Mouse (Mus musculus) CH12.LX (cell line): ENCODE data around the gene Nkg7. TPM values are rescaled to one million over a fixed set of nuclear protein-coding genes. Genes with fewer than 3 reads are reported as not detected.
A peak's percentile ranks its signal among the peaks of the same experiment; 100 is the strongest.
"Not testable (repeated sequence)": the region's sequence is repeated elsewhere in the genome, so short reads cannot be mapped to it uniquely, and the experiment has no call there.

Experiments
- DNase-seq: peaks from one replicate; pipeline ENCODE4 v3.0.0-alpha.2; 2013; ENCODE audit errors: extremely low read depth
- H3K27ac ChIP-seq: 2 replicates; pipeline ENCODE4 v1.5.1; 2012; ENCODE audit warnings: low read depth, mild to moderate bottlenecking, control low read depth, moderate library complexity; ENCODE audit not compliant: insufficient read depth
- H3K27me3 ChIP-seq: replicated peaks from 2 replicates; pipeline ENCODE3; 2012; ENCODE audit warnings: inconsistent platforms
- H3K36me3 ChIP-seq, 2 experiments: replicated peaks in 1 of 2; 2 replicates each; pipeline versions ENCODE3 to v1.6.1; 2012; ENCODE audit warnings: inconsistent platforms in 1 of 2, low read length in 1 of 2, mild to moderate bottlenecking in 1 of 2, mixed read lengths in 1 of 2, moderate library complexity in 1 of 2; ENCODE audit not compliant: control insufficient read depth in 1 of 2, insufficient read depth in 1 of 2
- H3K4me1 ChIP-seq, 2 experiments: 2 replicates each; pipeline ENCODE4 v1.6.1; 2012; ENCODE audit warnings: inconsistent platforms in 1 of 2, moderate library complexity in 1 of 2; ENCODE audit not compliant: insufficient read depth in 2 of 2, control insufficient read depth in 1 of 2
- H3K4me2 ChIP-seq: 2 replicates; pipeline ENCODE4 v1.6.1; 2012; ENCODE audit warnings: low read depth, mild to moderate bottlenecking, control low read depth; ENCODE audit not compliant: poor library complexity, insufficient read depth, severe bottlenecking
- H3K4me3 ChIP-seq, 3 experiments: fragments of 150-350 bp in 1 of 3; sonication (generic) in 1 of 3; replicated peaks in 1 of 3; 2 replicates each; pipeline versions ENCODE3 to v1.5.1; 2011 to 2012; ENCODE audit warnings: low read depth in 2 of 3, low read length in 2 of 3, mild to moderate bottlenecking in 2 of 3, moderate library complexity in 2 of 3, control low read depth in 1 of 3, improper control_type of control experiment in 1 of 3, inconsistent platforms in 1 of 3, mixed read lengths in 1 of 3; ENCODE audit not compliant: poor library complexity in 1 of 3
- H3K79me2 ChIP-seq: replicated peaks from 2 replicates; pipeline ENCODE4 v1.6.1; 2012; ENCODE audit warnings: mild to moderate bottlenecking, moderate library complexity; ENCODE audit not compliant: control insufficient read depth, poor library complexity, insufficient read depth, severe bottlenecking; ENCODE audit errors: extremely low read depth
- H3K9ac ChIP-seq: 2 replicates; pipeline ENCODE4 v1.6.1; 2012; ENCODE audit warnings: low read depth, mild to moderate bottlenecking, control low read depth, moderate library complexity; ENCODE audit not compliant: insufficient read depth
- H3K9me3 ChIP-seq: replicated peaks from 2 replicates; pipeline ENCODE3; 2012; ENCODE audit warnings: low read length, inconsistent platforms, mixed read lengths
- BHLHE40 ChIP-seq: IDR thresholded peaks from 2 replicates; pipeline ENCODE4 v1.6.1; 2011; ENCODE audit warnings: mild to moderate bottlenecking, low read depth, low read length, improper control_type of control experiment
- CHD1 ChIP-seq: IDR thresholded peaks from 2 replicates; pipeline ENCODE4 v1.6.1; 2012; ENCODE audit warnings: low read depth, low read length, improper control_type of control experiment, inconsistent platforms
- ELF1 ChIP-seq: IDR thresholded peaks from 2 replicates; pipeline ENCODE4 v1.6.1; 2014; ENCODE audit warnings: low read depth, mild to moderate bottlenecking, inconsistent platforms, low read length, improper control_type of control experiment
- GABPA ChIP-seq: IDR thresholded peaks from 2 replicates; pipeline ENCODE4 v1.6.1; 2012; ENCODE audit warnings: low read depth, low read length, improper control_type of control experiment, inconsistent platforms; ENCODE audit not compliant: insufficient replicate concordance
- HCFC1 ChIP-seq: IDR thresholded peaks from 2 replicates; pipeline ENCODE4 v1.6.1; 2012; ENCODE audit warnings: low read depth, mild to moderate bottlenecking, inconsistent platforms, low read length, improper control_type of control experiment
- IRF4 ChIP-seq: IDR thresholded peaks from 2 replicates; pipeline ENCODE4 v1.6.1; 2014; ENCODE audit warnings: low read depth, mild to moderate bottlenecking, inconsistent platforms, low read length, improper control_type of control experiment
- MEF2A ChIP-seq: IDR thresholded peaks from 2 replicates; pipeline ENCODE4 v1.6.1; 2014; ENCODE audit warnings: low read depth, mild to moderate bottlenecking, inconsistent platforms, low read length, improper control_type of control experiment, borderline replicate concordance
- NELFE ChIP-seq: IDR thresholded peaks from 2 replicates; pipeline ENCODE4 v1.6.1; 2011; ENCODE audit warnings: low read depth, low read length, improper control_type of control experiment
- PAX5 ChIP-seq: IDR thresholded peaks from 2 replicates; pipeline ENCODE4 v1.6.1; 2012; ENCODE audit warnings: low read length, inconsistent platforms, mixed read lengths
- RAD21 ChIP-seq: IDR thresholded peaks from 2 replicates; pipeline ENCODE4 v1.6.1; 2011; ENCODE audit warnings: low read depth, mild to moderate bottlenecking, low read length, improper control_type of control experiment, moderate library complexity
- RCOR1 ChIP-seq: conservative IDR thresholded peaks from 2 replicates; pipeline ENCODE4 v1.6.1; 2012; ENCODE audit warnings: low read depth, mild to moderate bottlenecking, inconsistent platforms, low read length, improper control_type of control experiment
- UBTF ChIP-seq: IDR thresholded peaks from 2 replicates; pipeline ENCODE4 v1.6.1; 2012; ENCODE audit warnings: low read depth, mild to moderate bottlenecking, inconsistent platforms, low read length, improper control_type of control experiment, moderate library complexity
- USF1 ChIP-seq: IDR thresholded peaks from 2 replicates; pipeline ENCODE4 v1.6.1; 2014; ENCODE audit warnings: low read depth, mild to moderate bottlenecking, inconsistent platforms, low read length, improper control_type of control experiment
- ZKSCAN1 ChIP-seq: IDR thresholded peaks from 2 replicates; pipeline ENCODE4 v1.6.1; 2012; ENCODE audit warnings: low read depth, inconsistent platforms, low read length, improper control_type of control experiment, borderline replicate concordance
- ZMIZ1 ChIP-seq: IDR thresholded peaks from 2 replicates; pipeline ENCODE4 v1.6.1; 2012; ENCODE audit warnings: low read depth, mild to moderate bottlenecking, inconsistent platforms, low read length, improper control_type of control experiment
- dilution Hi-C: fragments of 300-500 bp; cut with MboI; formaldehyde crosslinking; loops from 2 replicates; pipeline ENCODE4 v1.14.3; 2020; ENCODE audit warnings: low sequenced_read_pairs; ENCODE audit not compliant: extremely low pct_unique_long_range_greater_than_20kb, extremely low pct_ligation_motif_present
- in situ Hi-C: fragments of 300-500 bp; cut with MboI; formaldehyde crosslinking; loops from 3 replicates; pipeline ENCODE4 v1.14.3; 2019; ENCODE audit warnings: low sequenced_read_pairs, low pct_ligation_motif_present, low pct_unique_long_range_greater_than_20kb, mixed read lengths
- polyA plus RNA-seq: library from polyadenylated mRNA; unstranded; fragments of >175 nt; gene quantifications from 2 replicates; pipeline ENCODE4 v1.2.1, GENCODE M21; 2012; ENCODE audit warnings: low read depth; ENCODE audit not compliant: insufficient read length
- total RNA-seq, 2 experiments: library from RNA; depleted of rRNA; stranded (reverse); fragments of 300-350 nt in 1 of 2; fragments of >200 nt in 1 of 2; gene quantifications; 2 replicates each; pipeline ENCODE4 v1.2.3; 2012 to 2014

Gene Nkg7
- total and polyA plus RNA-seq, 3 experiments, result not detected

GRCm38 (mm10) chr7:43408131-43408553, 28.7 kb upstream of the Nkg7 start, which contains the start of gene Siglecg (continued):
- 0 out of 2 replicates have a peak, but pooled peaks have one; percentile 7 for TF ChIP-seq BHLHE40
- no peak for TF ChIP-seq RAD21
- TF ChIP-seq RCOR1, result 0 out of 2 replicates have a peak, but pooled peaks have one; percentile 9
- TF ChIP-seq MEF2A, result no peak
- TF ChIP-seq, all 38 proteins: peak for 12

GRCm38 (mm10) chr7:43409084-43409483, 27.8 kb upstream of the Nkg7 start:
- Histone ChIP-seq H3K4me1 (peaks cover 14 to 38% of the 10 kb centered on the region in 2 experiments), H3K4me3 (peak overlapping the region; percentile 67 to 72 (median 69)), H3K36me3 (peaks cover 27 to 42% of the 10 kb centered on the region in 2 experiments), H3K4me2 (peak overlapping the region; percentile 81), H3K9me3 (no peaks in the 10 kb centered on the region), H3K27ac (no peak overlapping the region), H3K9ac (peak overlapping the region; percentile 88), H3K79me2 (peaks cover 10% of the 10 kb centered on the region; the same call in 1 of the 2 replicates), H3K27me3 (no peaks in the 10 kb centered on the region)
- peak; percentile 41 for DNase-seq
- TF ChIP-seq CHD1, result no peak
- no peak for TF ChIP-seq NELFE
- no peak for TF ChIP-seq GABPA
- TF ChIP-seq IRF4, result no peak
- no peak for TF ChIP-seq ELF1
- no peak for TF ChIP-seq UBTF
- no peak for TF ChIP-seq PAX5
- no peak for TF ChIP-seq ZKSCAN1
- TF ChIP-seq USF1, result no peak
- TF ChIP-seq ZMIZ1, result no peak
- TF ChIP-seq HCFC1, result no peak
- in situ Hi-C loops, result loop anchor here (25.0 kb wide), 1 partner anchor 1378 kb away; no protein-coding TSS in a partner anchor
- dilution Hi-C loops, result no loop called here

- H3K27me3 ChIP-seq, H3K27ac ChIP-seq, DNase-seq, H3K9ac ChIP-seq, H3K4me3 ChIP-seq, H3K4me2 ChIP-seq, H3K9me3 ChIP-seq, dilution Hi-C loops, H3K79me2 ChIP-seq: not testable (repeated sequence)
- H3K4me1 ChIP-seq, result peaks cover 6 to 26% of the 10 kb centered on the region in 2 experiments
- peaks cover 40 to 63% of the 10 kb centered on the region in 2 experiments for H3K36me3 ChIP-seq
- in situ Hi-C loops, result loop anchor here (25.0 kb wide), 1 partner anchor 1376 kb away; no protein-coding TSS in a partner anchor
These were observed 25.1 kb upstream of the Nkg7 start for GRCm38 (mm10) chr7:43411724-43412123.
